Mouse (Mus musculus) megakaryocyte, embryonic 14.5 days (primary cell): ENCODE measurements around the gene March6.

Source experiments
- FLI1 ChIP-seq: IDR thresholded peaks from 2 replicates; pipeline ENCODE4 v1.6.1; 2012; ENCODE audit warnings: low read length, inconsistent platforms, mixed read lengths
- GATA1 ChIP-seq: IDR thresholded peaks from 3 replicates; pipeline ENCODE4 v1.6.1; 2012; ENCODE audit warnings: mixed read lengths, low read length, inconsistent platforms, borderline replicate concordance

GRCm38 (mm10) chr15:31458081-31458480, 72.8 kb downstream of the March6 start:
- no peak for TF ChIP-seq GATA1
- TF ChIP-seq FLI1, result no peak
